Mouse (Mus musculus) lung, embryonic 16.5 days (tissue): ENCODE measurements at regions not wholly inside any gene's neighbourhood (a gene's known extent, or its start where the extent isn't known, plus 50 kb on each side); places are given as distances from the start of the nearest gene placed in this dataset.

Experiments
- ATAC-seq: fragments of 200-750 bp; cut with Nextera tagmentation; 2 replicates; pipeline ENCODE4 v1.8.0; 2017; ENCODE audit warnings: low read depth, mild to moderate bottlenecking, moderate library complexity
- H3K27ac ChIP-seq: fragments of 300-500 bp; sonication (generic); 2 replicates; pipeline ENCODE4 v1.5.1; 2014; ENCODE audit warnings: mild to moderate bottlenecking, control low read depth, low read length
- H3K27me3 ChIP-seq: fragments of 300-500 bp; sonication (generic); 2 replicates; pipeline ENCODE4 v1.6.1; 2014; ENCODE audit warnings: low read depth, low read length, mixed read lengths; ENCODE audit not compliant: control insufficient read depth, insufficient read depth
- H3K36me3 ChIP-seq: fragments of 300-500 bp; sonication (generic); 2 replicates; pipeline ENCODE4 v1.6.1; 2014; ENCODE audit warnings: low read length; ENCODE audit not compliant: control insufficient read depth, insufficient read depth
- H3K4me1 ChIP-seq: fragments of 300-500 bp; sonication (generic); replicated peaks from 2 replicates; pipeline ENCODE4 v1.6.1; 2014; ENCODE audit warnings: low read length, mixed read lengths; ENCODE audit not compliant: control insufficient read depth, insufficient read depth
- H3K4me2 ChIP-seq: fragments of 300-500 bp; sonication (generic); 2 replicates; pipeline ENCODE4 v1.6.1; 2014; ENCODE audit warnings: low read depth, low read length, control low read depth
- H3K4me3 ChIP-seq: fragments of 300-500 bp; sonication (generic); 2 replicates; pipeline ENCODE4 v1.5.1; 2014; ENCODE audit warnings: mild to moderate bottlenecking, low read length, control low read depth
- H3K9ac ChIP-seq: fragments of 300-500 bp; sonication (generic); 2 replicates; pipeline ENCODE4 v1.6.1; 2014; ENCODE audit warnings: low read length, control low read depth
- H3K9me3 ChIP-seq: fragments of 300-500 bp; sonication (generic); 2 replicates; pipeline ENCODE4 v1.6.1; 2016; ENCODE audit warnings: low read length; ENCODE audit not compliant: control insufficient read depth
- WGBS: fragments of 180-500 bp; shearing (Covaris S2); extraction: QIAGEN DNeasy Blood & Tissue Kit; methylation state at CpG from one replicate; pipeline ENCODE4 v1.1.7; 2014; 5-methylcytosine and 5-hydroxymethylcytosine counted together

DNA sequence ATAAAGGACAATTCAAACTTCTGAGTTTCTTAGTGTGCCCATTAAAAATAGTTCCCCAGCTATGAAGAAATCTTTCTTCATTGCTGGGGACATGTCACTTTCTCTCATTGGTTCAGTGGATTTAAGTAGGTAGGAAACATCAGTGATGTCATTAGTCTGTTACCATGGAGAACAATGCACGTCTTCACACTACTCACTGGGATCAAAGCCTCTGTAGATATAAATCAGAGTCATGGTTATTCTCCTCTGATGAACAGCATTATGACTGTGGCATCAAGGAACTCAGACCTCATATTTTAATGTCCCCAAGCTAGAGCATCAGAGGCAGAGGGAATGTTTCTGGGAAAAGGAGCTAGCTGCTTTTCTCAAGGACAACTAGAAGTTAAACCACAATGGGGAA, 165.5 kb upstream of the Slc39a10 start:
- H3K4me3 ChIP-seq: no peak overlapping the region
- no peaks in the 10 kb centered on the region for H3K4me1 ChIP-seq
- H3K9ac ChIP-seq: no peak overlapping the region
- H3K9me3 ChIP-seq: no peaks in the 10 kb centered on the region
- H3K36me3 ChIP-seq: no peaks in the 10 kb centered on the region
- WGBS: 57% methylated on average over 1 of the region's 1 CpGs
- H3K4me2 ChIP-seq: no peak overlapping the region
- H3K27ac ChIP-seq: no peak overlapping the region
- no peak for ATAC-seq
- no peaks in the 10 kb centered on the region for H3K27me3 ChIP-seq

DNA sequence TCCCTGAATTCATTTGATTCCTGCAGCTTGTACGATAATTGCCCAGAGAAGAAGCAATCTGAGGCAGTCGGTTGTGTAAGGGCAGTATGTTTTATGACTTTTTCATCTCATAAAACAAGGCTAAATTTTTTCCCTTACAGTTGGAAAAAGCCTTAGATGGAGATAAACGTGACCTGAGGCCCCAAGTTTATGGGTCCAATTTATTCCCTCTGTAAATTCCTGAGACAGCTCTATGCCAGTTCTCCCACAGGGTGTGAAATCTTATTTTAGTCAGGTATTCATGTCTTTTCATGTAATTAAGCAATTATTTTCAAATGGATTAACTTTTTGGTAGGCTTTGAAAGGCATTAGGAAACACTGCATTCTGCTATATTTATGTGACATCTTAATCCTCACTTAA, 164.7 kb upstream of the Slc39a10 start:
- H3K9me3 ChIP-seq: no peaks in the 10 kb centered on the region
- 58% methylated on average over 3 of the region's 3 CpGs for WGBS
- no peak overlapping the region for H3K4me3 ChIP-seq
- H3K4me2 ChIP-seq: no peak overlapping the region
- no peaks in the 10 kb centered on the region for H3K4me1 ChIP-seq
- no peak for ATAC-seq
- no peaks in the 10 kb centered on the region for H3K36me3 ChIP-seq
- no peaks in the 10 kb centered on the region for H3K27me3 ChIP-seq
- no peak overlapping the region for H3K9ac ChIP-seq
- H3K27ac ChIP-seq: no peak overlapping the region

DNA sequence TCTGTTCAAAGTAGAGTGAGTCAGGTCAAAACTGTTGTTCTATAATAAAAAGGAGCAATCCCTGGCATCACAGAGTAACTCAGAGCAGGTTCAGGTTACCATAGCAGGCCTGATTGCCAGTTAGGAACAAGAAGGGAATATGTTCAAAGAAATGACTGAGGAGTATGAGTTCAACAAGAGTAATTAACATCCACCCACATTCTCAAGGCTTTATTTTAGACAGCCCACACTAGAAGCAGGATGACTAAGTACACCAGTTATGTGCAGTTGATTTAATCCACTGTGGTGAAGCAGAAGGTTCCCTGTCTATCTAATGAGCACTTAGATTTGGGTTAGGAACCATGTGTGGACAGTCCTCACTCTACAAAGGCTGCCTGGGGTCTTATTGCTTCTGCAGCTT, 158.5 kb upstream of the Slc39a10 start:
- H3K36me3 ChIP-seq: no peaks in the 10 kb centered on the region
- H3K9ac ChIP-seq: no peak overlapping the region
- H3K27ac ChIP-seq: no peak overlapping the region
- H3K27me3 ChIP-seq: no peaks in the 10 kb centered on the region
- H3K9me3 ChIP-seq: no peaks in the 10 kb centered on the region
- no peak overlapping the region for H3K4me2 ChIP-seq
- no peaks in the 10 kb centered on the region for H3K4me1 ChIP-seq
- H3K4me3 ChIP-seq: no peak overlapping the region
- ATAC-seq: no peak

GRCm38 (mm10) chr1:47050492-47050891, 157.8 kb upstream of the Slc39a10 start:
- Histone ChIP-seq H3K36me3 (no peaks in the 10 kb centered on the region), H3K9ac (no peak overlapping the region), H3K27me3 (no peaks in the 10 kb centered on the region), H3K9me3 (no peaks in the 10 kb centered on the region), H3K4me3 (no peak overlapping the region), H3K4me1 (no peaks in the 10 kb centered on the region), H3K27ac (no peak overlapping the region), H3K4me2 (no peak overlapping the region)
- 66% methylated on average over 1 of the region's 1 CpGs for WGBS
- no peak for ATAC-seq

DNA sequence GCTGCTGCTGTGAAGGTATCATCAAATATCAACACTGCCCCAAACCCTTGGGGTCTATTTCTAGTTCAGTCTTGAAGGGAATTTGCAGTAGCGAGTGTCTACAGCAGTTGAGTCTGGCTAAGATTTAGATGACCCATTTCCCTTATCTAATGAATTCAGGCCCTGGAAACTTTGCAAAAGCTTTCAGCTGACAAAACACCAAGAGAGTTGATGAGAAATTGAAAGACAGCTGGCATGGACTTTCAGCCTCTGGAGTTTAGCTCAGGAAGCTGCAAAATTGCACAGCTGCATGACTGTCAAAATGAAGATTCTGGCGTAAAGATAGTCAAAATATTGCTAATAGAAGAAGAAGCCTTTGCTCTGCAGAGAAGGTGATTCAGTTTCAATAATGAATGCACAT, 144.9 kb upstream of the Slc39a10 start:
- Histone ChIP-seq H3K4me2 (no peak overlapping the region), H3K27me3 (no peaks in the 10 kb centered on the region), H3K9ac (no peak overlapping the region), H3K27ac (no peak overlapping the region), H3K4me3 (no peak overlapping the region), H3K36me3 (no peaks in the 10 kb centered on the region), H3K9me3 (no peaks in the 10 kb centered on the region), H3K4me1 (no peaks in the 10 kb centered on the region)
- ATAC-seq: no peak
- WGBS: 71% methylated on average over 2 of the region's 2 CpGs

GRCm38 (mm10) chr1:47019356-47019755, 126.7 kb upstream of the Slc39a10 start:
- Histone ChIP-seq H3K4me2 (no peak overlapping the region), H3K36me3 (no peaks in the 10 kb centered on the region), H3K4me3 (no peak overlapping the region), H3K9ac (no peak overlapping the region), H3K9me3 (no peaks in the 10 kb centered on the region), H3K4me1 (no peaks in the 10 kb centered on the region), H3K27ac (no peak overlapping the region), H3K27me3 (no peaks in the 10 kb centered on the region)
- no peak for ATAC-seq
- 4% methylated on average over 1 of the region's 1 CpGs for WGBS

DNA sequence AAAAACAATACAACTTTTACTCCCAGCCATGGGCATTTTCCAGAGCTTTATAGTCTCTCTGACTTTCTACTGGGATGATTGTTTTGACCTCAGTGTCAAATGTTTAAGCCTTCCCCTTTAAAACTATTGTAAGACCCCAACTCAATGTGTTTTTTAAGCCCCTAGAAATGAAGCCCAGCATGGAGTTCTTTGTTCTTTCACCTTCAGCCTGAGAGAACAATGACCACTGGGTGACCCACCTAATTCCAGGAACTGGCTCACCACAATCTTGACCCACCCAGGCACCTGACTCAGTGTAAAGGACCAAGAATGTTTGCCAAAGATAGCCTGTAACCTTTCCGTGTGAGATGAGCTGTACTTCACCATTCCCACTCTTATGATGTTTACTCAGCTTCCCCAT, 121.9 kb upstream of the Slc39a10 start:
- Histone ChIP-seq H3K9ac (no peak overlapping the region), H3K4me3 (no peak overlapping the region), H3K9me3 (no peaks in the 10 kb centered on the region), H3K4me2 (no peak overlapping the region), H3K27me3 (no peaks in the 10 kb centered on the region), H3K4me1 (no peaks in the 10 kb centered on the region), H3K27ac (no peak overlapping the region), H3K36me3 (no peaks in the 10 kb centered on the region)
- no peak for ATAC-seq
- WGBS: 65% methylated on average over 1 of the region's 1 CpGs

GRCm38 (mm10) chr1:47003746-47004145, 111.1 kb upstream of the Slc39a10 start:
- WGBS: 66% methylated on average over 5 of the region's 5 CpGs
- no peak overlapping the region for H3K4me3 ChIP-seq
- no peak for ATAC-seq
- no peaks in the 10 kb centered on the region for H3K36me3 ChIP-seq
- no peak overlapping the region for H3K27ac ChIP-seq
- H3K4me2 ChIP-seq: no peak overlapping the region
- H3K4me1 ChIP-seq: no peaks in the 10 kb centered on the region
- no peaks in the 10 kb centered on the region for H3K27me3 ChIP-seq
- H3K9me3 ChIP-seq: no peaks in the 10 kb centered on the region
- H3K9ac ChIP-seq: no peak overlapping the region

DNA sequence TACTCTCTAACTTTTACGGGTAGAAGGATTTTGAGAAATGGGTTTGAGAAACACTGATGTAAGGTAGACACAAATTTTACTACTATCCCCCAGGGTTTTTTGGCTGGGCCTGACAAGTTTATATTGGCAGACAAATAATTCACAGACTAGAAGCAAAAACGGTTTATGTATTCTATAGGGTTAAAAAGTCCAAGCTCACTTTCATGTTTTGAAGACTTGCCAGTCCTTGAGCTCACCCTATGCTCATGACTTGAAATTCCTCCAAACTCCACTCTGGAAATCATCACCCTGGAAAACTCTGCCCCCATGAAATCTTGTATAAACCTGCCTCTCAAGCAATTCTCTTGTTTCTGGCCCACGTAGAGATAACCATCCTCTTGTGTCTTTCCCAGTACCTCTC, 106.7 kb upstream of the Slc39a10 start:
- no peak overlapping the region for H3K4me3 ChIP-seq
- no peak overlapping the region for H3K27ac ChIP-seq
- H3K9me3 ChIP-seq: no peaks in the 10 kb centered on the region
- H3K4me2 ChIP-seq: no peak overlapping the region
- ATAC-seq: no peak
- no peaks in the 10 kb centered on the region for H3K27me3 ChIP-seq
- H3K36me3 ChIP-seq: no peaks in the 10 kb centered on the region
- H3K9ac ChIP-seq: no peak overlapping the region
- WGBS: 40% methylated on average over 3 of the region's 3 CpGs
- H3K4me1 ChIP-seq: no peaks in the 10 kb centered on the region

DNA sequence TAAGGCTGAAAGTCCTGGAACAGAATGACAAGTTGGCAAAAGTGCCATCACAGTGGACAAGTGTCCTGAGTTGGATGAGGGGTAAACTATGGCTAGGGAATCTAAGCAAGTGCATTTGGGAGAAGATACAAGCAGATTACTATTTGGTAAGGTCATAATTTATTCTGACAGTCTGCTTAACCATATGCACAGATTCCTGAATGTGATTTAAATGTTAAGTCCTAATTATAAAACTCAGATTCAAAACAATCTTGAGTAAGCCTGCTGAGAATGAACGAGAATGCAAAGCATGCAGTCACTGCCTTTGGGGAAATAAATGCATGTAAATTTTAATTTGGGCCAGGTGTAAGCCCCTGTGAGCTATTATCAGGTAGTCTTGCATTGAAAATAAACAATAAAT, 93.3 kb upstream of the Slc39a10 start:
- Histone ChIP-seq H3K4me3 (no peak overlapping the region), H3K4me1 (no peaks in the 10 kb centered on the region), H3K9ac (no peak overlapping the region), H3K27me3 (no peaks in the 10 kb centered on the region), H3K27ac (no peak overlapping the region), H3K4me2 (no peak overlapping the region), H3K9me3 (no peaks in the 10 kb centered on the region), H3K36me3 (no peaks in the 10 kb centered on the region)
- no peak for ATAC-seq
- WGBS: 76% methylated on average over 1 of the region's 1 CpGs
